Mouse (Mus musculus) limb, embryonic 11.5 days (tissue): ENCODE measurements around the gene Me1. TPM values are rescaled to one million over a fixed set of nuclear protein-coding genes. Genes with fewer than 3 reads are reported as not detected.
"Not testable (repeated sequence)": the region's sequence is repeated elsewhere in the genome, so short reads cannot be mapped to it uniquely, and the experiment has no call there.

Experiments used
- ATAC-seq: fragments of 200-750 bp; cut with Nextera tagmentation; 2 replicates; pipeline ENCODE4 v1.8.0; 2017; ENCODE audit warnings: low read depth; ENCODE audit not compliant: insufficient number of reproducible peaks, low FRiP score, low TSS enrichment
- DNase-seq: peaks from one replicate; pipeline ENCODE4 v3.0.0-alpha.2; 2015; ENCODE audit warnings: low spot score
- H3K27ac ChIP-seq: fragments of 300-500 bp; sonication (generic); replicated peaks from 2 replicates; pipeline ENCODE4 v1.5.1; 2014; ENCODE audit warnings: low read depth, mild to moderate bottlenecking, low read length
- H3K27me3 ChIP-seq: fragments of 300-500 bp; sonication (generic); 2 replicates; pipeline ENCODE4 v1.6.1; 2014; ENCODE audit warnings: mild to moderate bottlenecking, low read length, mixed read lengths; ENCODE audit not compliant: control insufficient read depth, insufficient read depth
- H3K36me3 ChIP-seq: fragments of 300-500 bp; sonication (generic); 2 replicates; pipeline ENCODE4 v1.6.1; 2014; ENCODE audit warnings: mild to moderate bottlenecking, low read length, moderate library complexity, mixed read lengths; ENCODE audit not compliant: control insufficient read depth, insufficient read depth
- H3K4me1 ChIP-seq: fragments of 300-500 bp; sonication (generic); 2 replicates; pipeline ENCODE4 v1.6.1; 2014; ENCODE audit warnings: low read length, mixed read lengths; ENCODE audit not compliant: control insufficient read depth, insufficient read depth
- H3K4me2 ChIP-seq: fragments of 300-500 bp; sonication (generic); 2 replicates; pipeline ENCODE4 v1.6.1; 2014; ENCODE audit warnings: low read depth, mild to moderate bottlenecking, moderate library complexity; ENCODE audit not compliant: severe bottlenecking
- H3K4me3 ChIP-seq: fragments of 300-500 bp; sonication (generic); 2 replicates; pipeline ENCODE4 v1.5.1; 2014; ENCODE audit warnings: low read depth, low read length
- H3K9ac ChIP-seq: fragments of 300-500 bp; sonication (generic); 2 replicates; pipeline ENCODE4 v1.6.1; 2014; ENCODE audit warnings: mild to moderate bottlenecking, low read length
- H3K9me3 ChIP-seq: fragments of 300-500 bp; sonication (generic); 2 replicates; pipeline ENCODE4 v1.6.1; 2016; ENCODE audit warnings: low read length; ENCODE audit not compliant: control insufficient read depth
- WGBS: fragments of 180-500 bp; shearing (Covaris S2); extraction: QIAGEN DNeasy Blood & Tissue Kit; methylation state at CpG from one replicate; pipeline ENCODE4 v1.1.7; 2014; 5-methylcytosine and 5-hydroxymethylcytosine counted together
- polyA plus RNA-seq: library from polyadenylated mRNA; unstranded; fragments of >200 nt; fragmentation: Nextera tagmentation; extraction: Ambion mirVana; gene quantifications from 2 replicates; pipeline ENCODE4 v1.2.1, GENCODE M21; 2014

Gene Me1
- polyA plus RNA-seq, 1 experiment from 2014 or later, result 11.4 TPM

- not testable (repeated sequence) for H3K27ac ChIP-seq, H3K4me1 ChIP-seq, ATAC-seq, H3K9ac ChIP-seq, H3K4me3 ChIP-seq, DNase-seq, H3K9me3 ChIP-seq, H3K36me3 ChIP-seq, H3K4me2 ChIP-seq, H3K27me3 ChIP-seq
- WGBS, result 55% methylated on average over 10 of the region's 10 CpGs
Observed at GRCm38 (mm10) chr9:86594357-86594767, 101.4 kb downstream of the Me1 start.

GRCm38 (mm10) chr9:86592676-86593668, 102.8 kb downstream of the Me1 start:
- Histone ChIP-seq H3K27ac (no peak overlapping the region), H3K9ac (no peak overlapping the region), H3K36me3 (no peaks in the 10 kb centered on the region), H3K4me3 (no peak overlapping the region), H3K27me3 (no peaks in the 10 kb centered on the region), H3K4me2 (no peak overlapping the region), H3K9me3 (no peaks in the 10 kb centered on the region), H3K4me1 (no peaks in the 10 kb centered on the region)
- 80% methylated on average over 19 of the region's 19 CpGs for WGBS
- no peak for DNase-seq
- ATAC-seq, result no peak

- Histone ChIP-seq H3K27me3 (no peaks in the 10 kb centered on the region), H3K9me3 (no peaks in the 10 kb centered on the region), H3K4me2 (no peak overlapping the region), H3K9ac (no peak overlapping the region), H3K4me3 (no peak overlapping the region), H3K27ac (no peak overlapping the region), H3K4me1 (no peaks in the 10 kb centered on the region), H3K36me3 (no peaks in the 10 kb centered on the region)
- DNase-seq (no peak), ATAC-seq (no peak)
- WGBS, result 89% methylated on average over 11 of the region's 11 CpGs
Observed at GRCm38 (mm10) chr9:86587019-86587795, 108.5 kb downstream of the Me1 start.

- Histone ChIP-seq H3K36me3 (no peaks in the 10 kb centered on the region), H3K4me2 (no peak overlapping the region), H3K4me1 (no peaks in the 10 kb centered on the region), H3K9me3 (no peaks in the 10 kb centered on the region), H3K27me3 (no peaks in the 10 kb centered on the region), H3K27ac (no peak overlapping the region), H3K9ac (no peak overlapping the region), H3K4me3 (no peak overlapping the region)
- no peak for ATAC-seq
- 57% methylated on average over 3 of the region's 3 CpGs for WGBS
- DNase-seq, result peak; percentile 81
Observed at GRCm38 (mm10) chr9:86583740-86584139, 112.0 kb downstream of the Me1 start.

GRCm38 (mm10) chr9:86579657-86580056, 116.1 kb downstream of the Me1 start:
- H3K27me3 ChIP-seq, result no peaks in the 10 kb centered on the region
- DNase-seq, result no peak
- no peak overlapping the region for H3K4me2 ChIP-seq
- no peak overlapping the region for H3K4me3 ChIP-seq
- no peaks in the 10 kb centered on the region for H3K9me3 ChIP-seq
- no peaks in the 10 kb centered on the region for H3K36me3 ChIP-seq
- WGBS, result 87% methylated on average over 10 of the region's 10 CpGs
- H3K4me1 ChIP-seq, result no peaks in the 10 kb centered on the region
- ATAC-seq, result no peak
- no peak overlapping the region for H3K27ac ChIP-seq
- H3K9ac ChIP-seq, result no peak overlapping the region

- no peak overlapping the region for H3K4me2 ChIP-seq
- H3K27me3 ChIP-seq, result no peaks in the 10 kb centered on the region
- WGBS, result 91% methylated on average over 6 of the region's 6 CpGs
- no peak overlapping the region for H3K4me3 ChIP-seq
- H3K4me1 ChIP-seq, result peaks cover 3% of the 10 kb centered on the region; the same call in 1 of the 2 replicates
- H3K36me3 ChIP-seq, result no peaks in the 10 kb centered on the region
- no peak for ATAC-seq
- H3K9ac ChIP-seq, result no peak overlapping the region
- H3K9me3 ChIP-seq, result no peaks in the 10 kb centered on the region
- DNase-seq, result no peak
- H3K27ac ChIP-seq, result no peak overlapping the region
Observed at GRCm38 (mm10) chr9:86575178-86575577, 120.6 kb downstream of the Me1 start.

GRCm38 (mm10) chr9:86573616-86574303, 122.0 kb downstream of the Me1 start:
- ATAC-seq, result no peak
- no peak for DNase-seq
- Histone ChIP-seq H3K4me1 (peaks cover 3% of the 10 kb centered on the region; the same call in 1 of the 2 replicates), H3K9ac (no peak overlapping the region), H3K9me3 (no peaks in the 10 kb centered on the region), H3K27me3 (no peaks in the 10 kb centered on the region), H3K27ac (no peak overlapping the region), H3K4me3 (no peak overlapping the region), H3K36me3 (no peaks in the 10 kb centered on the region), H3K4me2 (no peak overlapping the region)
- WGBS, result 81% methylated on average over 20 of the region's 20 CpGs
